Mouse (Mus musculus) MEL (cell line): ENCODE measurements around the gene Tmem266. TPM values are rescaled to one million over a fixed set of nuclear protein-coding genes. Genes with fewer than 3 reads are reported as not detected.
A peak's percentile ranks its signal among the peaks of the same experiment; 100 is the strongest.

Experiments
- DNase-seq: peaks from one replicate; pipeline ENCODE4 v3.0.0; 2011; ENCODE audit warnings: low read depth, low spot score
- H3K27ac ChIP-seq: 2 replicates; pipeline ENCODE4 v1.5.1; 2012; ENCODE audit warnings: low read depth, mild to moderate bottlenecking, control low read depth, low read length, moderate library complexity; ENCODE audit not compliant: control insufficient read depth
- H3K27me3 ChIP-seq, 2 experiments: fragments of 150-350 bp in 1 of 2; sonication (generic) in 1 of 2; 2 replicates each; pipeline ENCODE4 v1.6.1; 2012; ENCODE audit warnings: low read length in 2 of 2, mild to moderate bottlenecking in 2 of 2, improper control_type of control experiment in 1 of 2, moderate library complexity in 1 of 2; ENCODE audit not compliant: insufficient read depth in 2 of 2, control insufficient read depth in 1 of 2
- H3K36me3 ChIP-seq, 2 experiments: 2 replicates each; pipeline ENCODE4 v1.6.1; 2012 to 2014; ENCODE audit warnings: low read length in 2 of 2, improper control_type of control experiment in 1 of 2, inconsistent platforms in 1 of 2, mild to moderate bottlenecking in 1 of 2; ENCODE audit not compliant: insufficient read depth in 2 of 2, control insufficient read depth in 1 of 2
- H3K4me1 ChIP-seq, 2 experiments: fragments of 150-350 bp in 1 of 2; sonication (generic) in 1 of 2; 2 replicates each; pipeline ENCODE4 v1.6.1; 2012; ENCODE audit warnings: low read length in 2 of 2, improper control_type of control experiment in 1 of 2, mild to moderate bottlenecking in 1 of 2; ENCODE audit not compliant: insufficient read depth in 2 of 2, control insufficient read depth in 1 of 2
- H3K4me3 ChIP-seq, 2 experiments: fragments of 150-350 bp in 1 of 2; sonication (generic) in 1 of 2; 2 replicates each; pipeline ENCODE4 v1.5.1; 2012; ENCODE audit warnings: low read depth in 2 of 2, low read length in 2 of 2, mild to moderate bottlenecking in 2 of 2, moderate library complexity in 2 of 2, control low read depth in 1 of 2, improper control_type of control experiment in 1 of 2; ENCODE audit not compliant: control insufficient read depth in 1 of 2, insufficient read depth in 1 of 2
- H3K79me2 ChIP-seq: 2 replicates; pipeline ENCODE4 v1.6.1; 2012; ENCODE audit warnings: mild to moderate bottlenecking, low read length, moderate library complexity; ENCODE audit not compliant: control insufficient read depth, poor library complexity, insufficient read depth
- H3K9ac ChIP-seq: 2 replicates; pipeline ENCODE4 v1.6.1; 2012; ENCODE audit warnings: low read depth, mild to moderate bottlenecking, control low read depth, low read length, moderate library complexity; ENCODE audit not compliant: control insufficient read depth, poor library complexity, severe bottlenecking
- H3K9me3 ChIP-seq: fragments of 150-350 bp; sonication (generic); replicated peaks from 2 replicates; pipeline ENCODE4 v1.6.1; 2012; ENCODE audit warnings: mild to moderate bottlenecking, low read length, improper control_type of control experiment, moderate library complexity; ENCODE audit not compliant: insufficient read depth
- CHD2 ChIP-seq: IDR thresholded peaks from 2 replicates; pipeline ENCODE4 v1.6.1; 2011; ENCODE audit warnings: low read length, improper control_type of control experiment
- CTCF ChIP-seq, 3 experiments: IDR thresholded peaks in 2 of 3; conservative IDR thresholded peaks in 1 of 3; 2 replicates each; pipeline ENCODE4 v1.5.1; 2011 to 2012; ENCODE audit warnings: low read length in 3 of 3, low read depth in 2 of 3, mild to moderate bottlenecking in 2 of 3, improper control_type of control experiment in 1 of 3, inconsistent platforms in 1 of 3, mixed read lengths in 1 of 3, moderate library complexity in 1 of 3; ENCODE audit not compliant: control insufficient read depth in 1 of 3, insufficient read depth in 1 of 3, poor library complexity in 1 of 3, severe bottlenecking in 1 of 3
- EP300 ChIP-seq, 2 experiments: IDR thresholded peaks; 2 replicates each; pipeline ENCODE4 v1.6.1; 2011; ENCODE audit warnings: improper control_type of control experiment in 2 of 2, low read length in 2 of 2, low read depth in 1 of 2, mild to moderate bottlenecking in 1 of 2
- ETS1 ChIP-seq: IDR thresholded peaks from 2 replicates; pipeline ENCODE4 v1.6.1; 2012; ENCODE audit warnings: low read depth, mild to moderate bottlenecking, inconsistent platforms, low read length, improper control_type of control experiment, moderate library complexity
- HCFC1 ChIP-seq: IDR thresholded peaks from 2 replicates; pipeline ENCODE4 v1.6.1; 2012; ENCODE audit warnings: low read depth, mild to moderate bottlenecking, inconsistent platforms, low read length, improper control_type of control experiment, moderate library complexity
- JUND ChIP-seq: IDR thresholded peaks from 2 replicates; pipeline ENCODE4 v1.6.1; 2011; ENCODE audit warnings: low read depth, mild to moderate bottlenecking, improper control_type of control experiment, low read length
- MAZ ChIP-seq: IDR thresholded peaks from 2 replicates; pipeline ENCODE4 v1.6.1; 2012; ENCODE audit warnings: low read depth, mild to moderate bottlenecking, inconsistent platforms, low read length, improper control_type of control experiment
- POLR2AphosphoS2 ChIP-seq: IDR thresholded peaks from 2 replicates; pipeline ENCODE4 v1.6.1; 2011; ENCODE audit warnings: low read length, improper control_type of control experiment
- RAD21 ChIP-seq: IDR thresholded peaks from 2 replicates; pipeline ENCODE4 v1.6.1; 2011; ENCODE audit warnings: mild to moderate bottlenecking, low read depth, low read length, improper control_type of control experiment
- RCOR1 ChIP-seq: IDR thresholded peaks from 2 replicates; pipeline ENCODE4 v1.6.1; 2012; ENCODE audit warnings: low read depth, mild to moderate bottlenecking, inconsistent platforms, low read length, improper control_type of control experiment
- SIN3A ChIP-seq: IDR thresholded peaks from 2 replicates; pipeline ENCODE4 v1.6.1; 2012; ENCODE audit warnings: low read length, improper control_type of control experiment, inconsistent platforms
- SMC3 ChIP-seq: IDR thresholded peaks from 2 replicates; pipeline ENCODE4 v1.6.1; 2011; ENCODE audit warnings: low read depth, low read length, improper control_type of control experiment
- TAL1 ChIP-seq: IDR thresholded peaks from 2 replicates; pipeline ENCODE4 v1.6.1; 2012; ENCODE audit warnings: mild to moderate bottlenecking, inconsistent platforms, low read length, moderate library complexity, mixed read lengths
- TBP ChIP-seq: IDR thresholded peaks from 2 replicates; pipeline ENCODE4 v1.8.0; 2011; ENCODE audit warnings: low read depth, low read length, improper control_type of control experiment
- USF2 ChIP-seq, 2 experiments: IDR thresholded peaks; 2 replicates each; pipeline ENCODE4 v1.6.1; 2011 to 2012; ENCODE audit warnings: improper control_type of control experiment in 2 of 2, low read length in 2 of 2, borderline replicate concordance in 1 of 2, inconsistent platforms in 1 of 2, low read depth in 1 of 2, mild to moderate bottlenecking in 1 of 2; ENCODE audit not compliant: insufficient read depth in 1 of 2
- ZC3H11A ChIP-seq: IDR thresholded peaks from 2 replicates; pipeline ENCODE4 v1.6.1; 2012; ENCODE audit warnings: low read depth, mild to moderate bottlenecking, inconsistent platforms, low read length, improper control_type of control experiment
- ZKSCAN1 ChIP-seq: IDR thresholded peaks from 2 replicates; pipeline ENCODE4 v1.6.1; 2012; ENCODE audit warnings: low read depth, mild to moderate bottlenecking, inconsistent platforms, low read length, improper control_type of control experiment, moderate library complexity
- ZNF384 ChIP-seq: IDR thresholded peaks from 2 replicates; pipeline ENCODE4 v1.6.1; 2012; ENCODE audit warnings: low read depth, mild to moderate bottlenecking, inconsistent platforms, low read length, improper control_type of control experiment
- polyA plus RNA-seq, 2 experiments: library from polyadenylated mRNA; stranded (reverse) in 1 of 2; unstranded in 1 of 2; fragments of >175 nt in 1 of 2; fragments of >200 nt in 1 of 2; gene quantifications; 2 replicates each; pipeline versions ENCODE4 v1.2.1 to v1.2.4; 2012; ENCODE audit warnings: low replicate concordance in 2 of 2, low read depth in 1 of 2; ENCODE audit not compliant: insufficient read length in 2 of 2, insufficient read depth in 1 of 2, missing spikeins in 1 of 2
- total RNA-seq: library from RNA; depleted of rRNA; stranded (reverse); fragments of 300-350 nt; gene quantifications from 2 replicates; pipeline ENCODE4 v1.2.3, GENCODE M21; 2012

The Tmem266 gene
- total and polyA plus RNA-seq, 3 experiments, result not detected

GRCm38 (mm10) chr9:55409833-55410232 is 83.1 kb downstream of the Tmem266 start:
- peak; percentile 54 for DNase-seq
- H3K9ac ChIP-seq, result no peak overlapping the region
- no peak overlapping the region for H3K27ac ChIP-seq

GRCm38 (mm10) chr9:55410430-55410829 is 83.7 kb downstream of the Tmem266 start:
- Histone ChIP-seq H3K9me3 (no peaks in the 10 kb centered on the region), H3K36me3 (no peaks in the 10 kb centered on the region), H3K79me2 (no peaks in the 10 kb centered on the region), H3K4me1 (no peaks in the 10 kb centered on the region; a peak in 1 of 4 replicates), H3K4me3 (0 out of 4 replicates have a peak overlapping the region, but pooled peaks of 1 of the 2 experiments have one; percentile 22), H3K9ac (no peak overlapping the region)
- peak; percentile 16 for DNase-seq
- TF ChIP-seq HCFC1, result no peak
- TF ChIP-seq POLR2AphosphoS2, result no peak
- TF ChIP-seq ETS1, result no peak
- no peak for TF ChIP-seq MAZ
- TF ChIP-seq EP300 (IDR thresholded peaks at IDR 0.05; ENCODE audit: low read depth in 1 of 2, low read length in 2 of 2), result no peak
- no peak for TF ChIP-seq ZC3H11A
- TF ChIP-seq ZKSCAN1, result no peak
- no peak for TF ChIP-seq CHD2
- TF ChIP-seq ZNF384, result no peak
- no peak for TF ChIP-seq TAL1
- no peak for TF ChIP-seq JUND
- TF ChIP-seq USF2 (IDR thresholded peaks at IDR 0.05; ENCODE audit: borderline replicate concordance in 1 of 2, insufficient read depth in 1 of 2, low read depth in 1 of 2, low read length in 2 of 2), result no peak
- TF ChIP-seq RAD21, result no peak
- TF ChIP-seq RCOR1, result no peak
- no peak for TF ChIP-seq SIN3A
- TF ChIP-seq TBP, result no peak
- TF ChIP-seq, all 39 proteins: peak for 0
- no peak overlapping the region for H3K27ac ChIP-seq
- H3K27me3 ChIP-seq, result peaks cover 2 to 5% of the 10 kb centered on the region in 2 experiments; a peak in 3 of 4 replicates

More at GRCm38 (mm10) chr9:55409833-55410232, 83.1 kb downstream of the Tmem266 start:
- Histone ChIP-seq H3K79me2 (no peaks in the 10 kb centered on the region), H3K4me3 (no peak overlapping the region), H3K27me3 (peaks cover 1 to 5% of the 10 kb centered on the region in 2 experiments; a peak in 3 of 4 replicates)
- TF ChIP-seq TBP, result no peak
- peak; percentile 47 for TF ChIP-seq RAD21
- peak; percentile 60 for TF ChIP-seq SMC3
- TF ChIP-seq CTCF (IDR thresholded peaks at IDR 0.05 in 2 of 3, conservative IDR thresholded peaks at IDR 0.05 in 1 of 3; ENCODE audit: control insufficient read depth in 1 of 3, insufficient read depth in 1 of 3, low read depth in 2 of 3, low read length in 3 of 3, poor library complexity in 1 of 3, severe bottlenecking in 1 of 3), result peak; percentile 62 to 63 (median 62)
- no peak for TF ChIP-seq RCOR1
- TF ChIP-seq, all 39 proteins: peak for 3
- Histone ChIP-seq H3K4me1 (no peaks in the 10 kb centered on the region; a peak in 1 of 4 replicates), H3K9me3 (no peaks in the 10 kb centered on the region), H3K36me3 (no peaks in the 10 kb centered on the region)
